Mouse (Mus musculus) kidney, adult 18-20 months (tissue): Measurements from ENCODE around the gene Gm17584.
"Not testable (repeated sequence)": the region's sequence is repeated elsewhere in the genome, so short reads cannot be mapped to it uniquely, and the experiment has no call there.

Experiments used
- DNase-seq: peaks from one replicate; pipeline ENCODE4 v3.0.0; 2021

Gene Gm17584

DNA sequence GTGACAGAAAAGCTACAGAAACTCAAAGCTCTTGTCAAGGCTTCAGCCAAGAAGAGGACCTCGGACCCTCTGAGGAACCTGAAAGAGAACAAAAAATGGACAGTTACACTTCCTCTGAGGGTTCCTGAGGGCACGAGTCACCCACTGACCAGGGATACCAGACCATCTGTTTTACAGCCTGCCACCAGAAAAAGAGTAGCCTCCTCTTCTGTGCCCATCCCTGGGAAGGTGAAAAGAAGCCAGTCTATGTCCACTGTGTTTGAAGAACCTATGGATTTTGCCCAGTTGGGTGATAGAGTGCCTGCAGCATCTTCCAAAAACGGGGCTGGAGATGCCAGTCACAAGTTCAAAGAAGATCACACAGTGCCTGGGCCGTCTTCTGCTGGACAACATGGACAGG, at the start of gene Gm17584:
Gm17584 (plus strand) TSS at position 301 of the 400 bp plus-strand sequence.
- not testable (repeated sequence) for DNase-seq
